Mouse (Mus musculus): ENCODE measurements at regions not wholly inside any gene's neighbourhood (a gene's known extent, or its start where the extent isn't known, plus 50 kb on each side); places are given as distances from the start of the nearest gene placed in this dataset.
A peak's percentile ranks its signal among the peaks of the same experiment; 100 is the strongest.

DNA sequence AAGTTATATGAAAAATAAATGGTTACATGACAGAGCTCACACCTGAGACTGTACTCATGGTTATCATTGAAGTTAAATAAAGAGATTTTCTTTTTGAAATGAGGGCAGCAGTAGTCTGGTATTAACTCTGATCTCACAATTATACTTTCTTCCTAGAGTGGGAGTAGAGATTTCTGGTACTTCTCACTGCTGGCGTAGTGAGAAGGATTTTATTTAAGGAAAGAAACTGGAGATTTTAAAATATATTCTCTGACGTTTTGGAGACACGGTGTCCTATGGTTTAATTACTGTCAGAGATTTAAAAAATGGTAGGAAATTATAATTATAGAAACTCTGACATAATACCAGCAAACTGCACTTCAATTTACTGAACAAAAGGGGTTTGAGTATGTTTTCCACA lies 65.7 kb downstream of the 4932429P05Rik start:
- intact Hi-C loops (cut with DNase I), result loop anchor here (5.0 kb wide), 1 partner anchor 1185 kb away; no protein-coding TSS in a partner anchor
- DNase-seq (ENCODE audit: low spot score in 2 of 2), result peak in 1 of 2 experiments; percentile 24

All from left cerebral cortex, postnatal 25 days (tissue).